Mouse (Mus musculus): ENCODE measurements around the gene Foxred1. TPM values are rescaled to one million over a fixed set of nuclear protein-coding genes. Genes with fewer than 3 reads are reported as not detected.

The Foxred1 gene
- 12.4 and 18.3 TPM in 2 replicates for polyA plus RNA-seq (2012; rRNA removed)

DNA sequence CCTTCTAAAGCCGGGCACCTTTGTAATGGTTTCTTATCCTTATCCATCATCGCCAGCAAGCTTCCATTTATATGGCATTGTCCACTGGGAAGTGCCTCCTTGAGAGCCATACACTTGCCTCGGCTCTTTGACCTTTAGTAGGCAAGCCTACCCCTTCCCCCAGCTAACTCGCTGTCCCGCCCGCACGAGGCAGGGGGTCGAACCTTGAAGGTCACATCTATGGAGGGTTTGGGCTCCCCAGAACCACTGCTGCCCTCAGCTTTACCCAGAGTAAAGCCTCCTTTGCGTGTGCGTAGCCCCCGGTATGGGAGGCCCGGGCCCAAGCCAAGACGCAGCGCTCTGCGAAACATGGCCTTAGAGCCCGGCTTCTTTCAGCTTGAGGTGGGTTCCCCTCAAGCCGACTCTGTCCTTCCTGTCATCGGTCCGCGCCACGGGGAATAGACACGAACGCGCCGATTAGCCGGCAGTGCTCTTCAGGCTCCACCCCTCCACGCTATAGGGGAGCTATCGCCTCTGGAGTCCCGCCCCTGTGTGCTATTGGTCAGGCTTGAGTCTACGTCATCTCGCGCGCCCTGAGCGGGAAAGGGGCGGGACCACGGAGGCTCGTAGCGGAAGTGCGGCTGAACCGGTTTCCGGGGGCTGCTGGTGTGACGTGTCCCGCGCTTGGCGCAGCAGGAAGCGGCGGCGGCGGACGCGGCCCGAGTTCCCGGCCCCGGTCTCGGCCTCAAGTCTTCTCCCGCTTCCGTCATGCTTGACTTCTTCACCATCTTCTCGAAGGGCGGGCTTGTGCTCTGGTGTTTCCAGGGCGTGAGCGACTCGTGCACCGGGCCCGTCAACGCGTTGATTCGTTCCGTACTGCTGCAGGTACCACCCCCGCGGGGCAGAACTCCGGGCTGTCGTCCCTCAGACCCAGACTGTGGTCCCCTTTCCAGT lies at the start of gene Foxred1:
TSS of gene Foxred1 (minus strand) at position 514 of the 933 bp plus-strand sequence.
- peak; percentile 98 for DNase-seq
- under 1% methylated on average over 72 of the region's 72 CpGs for WGBS
- TF ChIP-seq POLR2A (IDR thresholded peaks at IDR 0.05; ENCODE audit: borderline replicate concordance, extremely low read depth, low read depth, low read length) = peak; percentile 94
- TF ChIP-seq CTCF (IDR thresholded peaks at IDR 0.05; ENCODE audit: insufficient read depth, low read length) = no peak
- H3K4me3 ChIP-seq (replicated peaks; ENCODE audit: extremely low read depth, low read depth, low read length) = peak within 1 kb of the TSS; percentile 93
- peaks cover 3% of the 10 kb centered on the region; the same call in 1 of the 2 replicates for H3K4me1 ChIP-seq (ENCODE audit: control insufficient read depth, insufficient read depth, low read length)

DNA sequence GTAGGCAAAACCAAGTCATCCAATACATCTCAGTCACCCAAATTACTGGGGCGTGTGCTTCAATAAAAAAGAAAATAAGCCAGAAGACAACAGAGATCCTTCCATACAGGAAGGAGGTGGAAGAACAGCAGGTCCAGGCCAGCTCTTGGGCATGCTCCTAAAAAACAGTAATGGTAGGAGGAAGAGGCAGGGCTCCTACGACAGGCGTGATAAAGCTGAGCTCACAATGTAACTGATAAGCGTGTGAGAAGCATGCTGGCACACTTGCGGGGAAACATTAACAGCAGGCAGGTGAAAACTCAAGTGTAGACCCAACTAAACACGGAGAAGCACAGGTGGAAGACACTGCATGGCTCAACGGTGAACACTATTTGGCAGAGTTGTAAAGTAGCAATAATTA lies 46.5 kb upstream of the Foxred1 start:
- WGBS = 76% methylated on average over 7 of the region's 7 CpGs

GRCm38 (mm10) chr9:35249476-35249875 lies 38.6 kb upstream of the Foxred1 start:
- TF ChIP-seq POLR2A (IDR thresholded peaks at IDR 0.05; ENCODE audit: borderline replicate concordance, extremely low read depth, low read depth, low read length) (no peak), CTCF (IDR thresholded peaks at IDR 0.05; ENCODE audit: insufficient read depth, low read length) (no peak)
- no peak overlapping the region for H3K4me3 ChIP-seq (replicated peaks; ENCODE audit: extremely low read depth, low read depth, low read length)
- DNase-seq = no peak
- no peaks in the 10 kb centered on the region for H3K4me1 ChIP-seq (ENCODE audit: control insufficient read depth, insufficient read depth, low read length)

More for the DNA sequence above, 46.5 kb upstream of the Foxred1 start:
- H3K4me3 ChIP-seq (replicated peaks; ENCODE audit: extremely low read depth, low read depth, low read length) = no peak overlapping the region
- H3K4me1 ChIP-seq (ENCODE audit: control insufficient read depth, insufficient read depth, low read length) = no peaks in the 10 kb centered on the region
- no peak for TF ChIP-seq CTCF (IDR thresholded peaks at IDR 0.05; ENCODE audit: insufficient read depth, low read length)
- TF ChIP-seq POLR2A (IDR thresholded peaks at IDR 0.05; ENCODE audit: borderline replicate concordance, extremely low read depth, low read depth, low read length) = no peak
- no peak for DNase-seq

- DNase-seq = no peak
- no peak for TF ChIP-seq POLR2A (IDR thresholded peaks at IDR 0.05; ENCODE audit: borderline replicate concordance, extremely low read depth, low read depth, low read length)
- TF ChIP-seq CTCF (IDR thresholded peaks at IDR 0.05; ENCODE audit: insufficient read depth, low read length) = no peak
- 87% methylated on average over 2 of the region's 2 CpGs for WGBS
- Histone ChIP-seq H3K4me1 (ENCODE audit: control insufficient read depth, insufficient read depth, low read length) (no peaks in the 10 kb centered on the region), H3K4me3 (replicated peaks; ENCODE audit: extremely low read depth, low read depth, low read length) (no peak overlapping the region)
Observed at GRCm38 (mm10) chr9:35247405-35247804, 36.5 kb upstream of the Foxred1 start.

DNA sequence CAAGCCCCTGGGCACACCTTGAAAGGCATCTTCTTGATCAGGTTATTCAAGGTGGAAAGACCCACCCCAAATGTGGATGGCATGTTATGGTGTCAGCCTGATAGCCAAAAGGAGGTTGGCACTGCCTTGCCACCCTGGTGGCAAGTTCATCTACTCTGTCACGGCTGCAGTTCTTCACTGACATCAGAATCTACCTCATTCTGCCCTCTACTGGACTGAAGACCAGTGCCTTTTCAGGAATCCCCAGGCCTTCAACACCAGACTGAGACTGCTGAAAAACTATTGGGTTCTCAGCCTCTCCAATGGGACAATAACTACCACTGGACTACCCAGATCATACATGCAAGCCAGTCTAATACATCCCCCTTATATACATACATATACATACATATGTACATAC lies 28.9 kb upstream of the Foxred1 start:
- no peak for TF ChIP-seq POLR2A (IDR thresholded peaks at IDR 0.05; ENCODE audit: borderline replicate concordance, extremely low read depth, low read depth, low read length)
- TF ChIP-seq CTCF (IDR thresholded peaks at IDR 0.05; ENCODE audit: insufficient read depth, low read length) = no peak

DNA sequence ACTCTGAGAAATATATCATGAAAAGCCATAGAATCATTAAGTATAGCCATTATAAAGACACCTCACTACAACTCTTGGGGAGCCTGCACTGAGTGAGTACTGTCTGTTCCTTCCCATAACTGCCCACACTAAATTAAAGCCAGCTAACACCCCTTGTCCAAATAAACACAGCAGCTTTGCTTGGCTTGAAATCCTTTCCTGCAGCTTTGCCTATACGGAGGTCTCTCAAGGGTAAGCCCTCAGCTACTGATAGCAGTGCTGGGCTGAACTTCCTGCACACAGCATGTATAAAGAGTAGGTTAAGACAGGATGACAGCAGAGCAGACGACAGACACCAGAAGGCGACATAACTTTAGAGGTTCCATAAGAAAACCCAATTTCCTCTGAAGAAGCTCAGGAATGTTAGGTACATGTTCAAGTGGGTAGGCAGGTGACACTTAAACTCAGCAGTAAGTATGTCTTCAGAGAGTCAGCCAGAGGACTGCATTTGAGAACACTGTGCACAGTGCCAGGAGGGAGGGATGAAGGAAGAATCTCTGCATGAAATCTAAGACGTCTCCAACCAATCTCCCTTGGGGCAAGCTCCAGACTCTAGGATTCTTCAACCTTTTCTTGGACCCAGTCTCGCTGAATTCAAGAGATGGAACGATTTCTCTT lies 28.2 kb upstream of the Foxred1 start:
- WGBS = 42% methylated on average over 6 of the region's 6 CpGs
- no peak overlapping the region for H3K4me3 ChIP-seq (replicated peaks; ENCODE audit: extremely low read depth, low read depth, low read length)
- H3K4me1 ChIP-seq (ENCODE audit: control insufficient read depth, insufficient read depth, low read length) = peaks cover 2% of the 10 kb centered on the region; the same call in 1 of the 2 replicates
- TF ChIP-seq POLR2A (IDR thresholded peaks at IDR 0.05; ENCODE audit: borderline replicate concordance, extremely low read depth, low read depth, low read length) (no peak), CTCF (IDR thresholded peaks at IDR 0.05; ENCODE audit: insufficient read depth, low read length) (no peak)
- DNase-seq = peak; percentile 17

More for the DNA sequence above, 28.9 kb upstream of the Foxred1 start:
- Histone ChIP-seq H3K4me1 (ENCODE audit: control insufficient read depth, insufficient read depth, low read length) (peaks cover 2% of the 10 kb centered on the region; the same call in 1 of the 2 replicates), H3K4me3 (replicated peaks; ENCODE audit: extremely low read depth, low read depth, low read length) (no peak overlapping the region)
- WGBS = 39% methylated on average over 1 of the region's 1 CpGs
- DNase-seq = no peak

- 95% methylated on average over 1 of the region's 1 CpGs for WGBS
- TF ChIP-seq POLR2A (IDR thresholded peaks at IDR 0.05; ENCODE audit: borderline replicate concordance, extremely low read depth, low read depth, low read length) (no peak), CTCF (IDR thresholded peaks at IDR 0.05; ENCODE audit: insufficient read depth, low read length) (no peak)
- no peak for DNase-seq
- Histone ChIP-seq H3K4me1 (ENCODE audit: control insufficient read depth, insufficient read depth, low read length) (peaks cover 2% of the 10 kb centered on the region; the same call in 1 of the 2 replicates), H3K4me3 (replicated peaks; ENCODE audit: extremely low read depth, low read depth, low read length) (no peak overlapping the region)
Observed at GRCm38 (mm10) chr9:35238371-35238770, 27.5 kb upstream of the Foxred1 start.

- TF ChIP-seq CTCF (IDR thresholded peaks at IDR 0.05; ENCODE audit: insufficient read depth, low read length) (no peak), POLR2A (IDR thresholded peaks at IDR 0.05; ENCODE audit: borderline replicate concordance, extremely low read depth, low read depth, low read length) (no peak)
Observed at GRCm38 (mm10) chr9:35235996-35236395, 25.1 kb upstream of the Foxred1 start.

DNA sequence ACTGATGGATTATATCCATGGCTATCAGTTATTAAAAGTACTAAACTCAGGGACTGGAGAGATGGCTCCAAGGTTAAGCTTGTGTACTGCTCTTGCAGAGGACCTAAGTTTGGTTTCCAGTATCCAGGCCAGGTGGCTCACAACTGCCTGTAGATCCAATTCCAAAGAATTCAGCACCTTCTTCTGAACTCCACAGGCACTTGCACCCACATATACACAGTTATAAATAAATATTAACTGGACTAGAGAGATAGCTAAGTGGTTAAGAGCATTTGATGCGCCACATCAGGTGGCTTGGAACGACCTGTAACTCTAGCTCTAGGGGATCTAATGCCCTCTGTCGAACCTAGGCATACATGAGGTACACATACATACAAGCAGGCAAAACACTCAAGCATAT lies 17.8 kb upstream of the Foxred1 start:
- TF ChIP-seq CTCF (IDR thresholded peaks at IDR 0.05; ENCODE audit: insufficient read depth, low read length) (no peak), POLR2A (IDR thresholded peaks at IDR 0.05; ENCODE audit: borderline replicate concordance, extremely low read depth, low read depth, low read length) (no peak)
- 90% methylated on average over 3 of the region's 3 CpGs for WGBS
- no peak overlapping the region for H3K4me3 ChIP-seq (replicated peaks; ENCODE audit: extremely low read depth, low read depth, low read length)
- DNase-seq = no peak
- no peaks in the 10 kb centered on the region for H3K4me1 ChIP-seq (ENCODE audit: control insufficient read depth, insufficient read depth, low read length)

More at GRCm38 (mm10) chr9:35235996-35236395, 25.1 kb upstream of the Foxred1 start:
- no peak for DNase-seq
- peaks cover 2% of the 10 kb centered on the region; the same call in 1 of the 2 replicates for H3K4me1 ChIP-seq (ENCODE audit: control insufficient read depth, insufficient read depth, low read length)
- 58% methylated on average over 3 of the region's 3 CpGs for WGBS
- H3K4me3 ChIP-seq (replicated peaks; ENCODE audit: extremely low read depth, low read depth, low read length) = no peak overlapping the region
